Mouse (Mus musculus): ENCODE measurements at regions not wholly inside any gene's neighbourhood (a gene's known extent, or its start where the extent isn't known, plus 50 kb on each side); places are given as distances from the start of the nearest gene placed in this dataset.
"Not testable (repeated sequence)": the region's sequence is repeated elsewhere in the genome, so short reads cannot be mapped to it uniquely, and the experiment has no call there.

DNA sequence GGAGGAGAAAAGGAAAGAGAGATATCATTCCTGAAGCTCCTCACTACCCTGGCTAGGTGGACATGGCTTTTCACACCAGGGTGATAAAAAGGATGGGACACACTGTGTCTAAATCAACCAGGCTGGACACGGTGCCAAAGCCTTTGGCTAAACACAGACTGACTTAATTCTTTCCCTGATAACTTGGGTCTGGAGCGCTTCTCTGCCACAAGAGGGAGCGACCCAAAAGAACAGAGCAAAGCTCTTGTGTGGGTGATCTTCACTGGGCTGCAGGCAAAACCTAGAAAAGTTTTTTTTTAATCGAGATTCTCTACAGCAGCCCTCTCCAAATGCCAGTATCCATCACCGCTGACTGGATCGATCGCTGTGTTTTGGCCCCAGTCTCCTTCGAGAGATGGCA lies 70.7 kb upstream of the Irx2 start:
- Histone ChIP-seq H3K9ac (ENCODE audit: low read depth, low read length) (no peak overlapping the region), H3K4me3 (ENCODE audit: low read length) (no peak overlapping the region), H3K4me2 (replicated peaks; ENCODE audit: low read depth, low read length) (no peak overlapping the region), H3K27ac (ENCODE audit: low read depth, low read length) (no peak overlapping the region), H3K4me1 (ENCODE audit: control insufficient read depth, insufficient read depth, low read length) (no peaks in the 10 kb centered on the region), H3K36me3 (ENCODE audit: control insufficient read depth, insufficient read depth, low read length) (no peaks in the 10 kb centered on the region), H3K9me3 (ENCODE audit: control insufficient read depth, low read length) (no peaks in the 10 kb centered on the region), H3K27me3 (ENCODE audit: control insufficient read depth, insufficient read depth, low read length) (no peaks in the 10 kb centered on the region)
- WGBS = 69% methylated on average over 8 of the region's 8 CpGs
- no peak for ATAC-seq (ENCODE audit: low FRiP score, low TSS enrichment)

DNA sequence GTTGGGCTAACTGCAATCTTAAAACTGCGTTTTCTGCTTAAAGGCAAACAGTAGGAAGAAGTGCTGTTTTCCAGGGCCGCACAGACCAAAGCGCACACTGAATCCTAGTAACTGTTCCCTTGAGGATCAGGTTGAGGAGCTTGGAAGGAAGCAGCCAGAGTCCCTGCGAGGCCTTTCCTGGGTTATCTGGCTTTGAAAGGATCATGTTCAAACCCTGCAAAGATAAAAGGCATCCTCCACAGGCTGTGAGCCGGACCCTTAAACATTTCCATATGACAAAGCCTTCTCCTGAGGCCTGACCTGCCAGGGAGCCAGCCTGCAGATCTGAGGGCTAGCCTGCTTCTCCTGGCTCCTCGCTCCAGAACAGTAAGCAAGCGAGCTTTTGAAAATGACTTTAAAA lies 56.7 kb upstream of the Irx2 start:
- WGBS = 35% methylated on average over 7 of the region's 7 CpGs
- no peak overlapping the region for H3K4me3 ChIP-seq (ENCODE audit: low read length)
- H3K36me3 ChIP-seq (ENCODE audit: control insufficient read depth, insufficient read depth, low read length) = no peaks in the 10 kb centered on the region
- H3K4me2 ChIP-seq (replicated peaks; ENCODE audit: low read depth, low read length) = no peak overlapping the region
- no peak overlapping the region for H3K27ac ChIP-seq (ENCODE audit: low read depth, low read length)
- no peak for ATAC-seq (ENCODE audit: low FRiP score, low TSS enrichment)
- H3K9me3 ChIP-seq (ENCODE audit: control insufficient read depth, low read length) = no peaks in the 10 kb centered on the region
- no peaks in the 10 kb centered on the region for H3K4me1 ChIP-seq (ENCODE audit: control insufficient read depth, insufficient read depth, low read length)
- no peak overlapping the region for H3K9ac ChIP-seq (ENCODE audit: low read depth, low read length)
- no peaks in the 10 kb centered on the region for H3K27me3 ChIP-seq (ENCODE audit: control insufficient read depth, insufficient read depth, low read length)

DNA sequence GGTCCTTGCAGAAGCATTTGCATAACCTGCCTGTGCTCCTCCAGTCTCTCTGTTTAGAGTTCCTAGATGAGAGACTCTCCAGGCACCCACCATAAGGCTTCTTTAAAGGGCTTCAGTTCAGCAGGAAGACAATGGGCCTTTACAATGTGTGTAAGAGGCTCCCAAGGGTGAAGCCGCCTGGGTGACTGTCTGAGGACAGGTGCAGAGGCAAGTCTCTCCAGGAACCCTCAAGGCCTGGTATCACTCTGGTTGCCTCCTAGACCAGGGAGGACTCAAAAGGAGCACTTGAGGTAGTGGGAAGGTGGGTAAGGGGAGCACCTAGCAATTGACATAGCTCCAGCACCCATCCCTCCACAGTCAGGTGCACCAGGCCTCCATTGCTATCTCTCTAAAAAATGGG lies 55.8 kb upstream of the Irx2 start:
- Histone ChIP-seq H3K4me2 (replicated peaks; ENCODE audit: low read depth, low read length) (no peak overlapping the region), H3K27ac (ENCODE audit: low read depth, low read length) (no peak overlapping the region), H3K27me3 (ENCODE audit: control insufficient read depth, insufficient read depth, low read length) (no peaks in the 10 kb centered on the region), H3K9me3 (ENCODE audit: control insufficient read depth, low read length) (no peaks in the 10 kb centered on the region), H3K4me3 (ENCODE audit: low read length) (no peak overlapping the region), H3K9ac (ENCODE audit: low read depth, low read length) (no peak overlapping the region), H3K36me3 (ENCODE audit: control insufficient read depth, insufficient read depth, low read length) (no peaks in the 10 kb centered on the region), H3K4me1 (ENCODE audit: control insufficient read depth, insufficient read depth, low read length) (no peaks in the 10 kb centered on the region)
- WGBS = 62% methylated on average over 1 of the region's 1 CpGs
- no peak for ATAC-seq (ENCODE audit: low FRiP score, low TSS enrichment)

DNA sequence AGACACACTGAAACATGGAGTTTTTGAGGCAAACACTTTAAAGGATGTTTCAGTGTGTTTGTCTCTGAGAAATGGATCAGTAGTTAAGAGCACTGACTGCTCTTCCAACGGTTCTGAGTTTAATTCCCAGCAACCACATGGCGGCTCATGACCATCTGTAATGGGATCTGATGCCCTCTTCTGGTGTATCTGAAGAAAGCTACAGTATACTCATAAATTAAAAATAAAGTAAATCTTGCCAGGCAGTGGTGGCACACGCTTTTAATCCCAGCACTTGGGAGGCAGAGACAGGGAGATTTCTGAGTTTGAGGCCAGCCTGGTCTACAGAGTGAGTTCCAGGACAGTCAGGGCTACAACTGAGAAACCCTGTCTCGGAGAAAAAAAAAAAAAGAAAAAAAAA lies 54.5 kb upstream of the Irx2 start:
- H3K36me3 ChIP-seq (ENCODE audit: control insufficient read depth, insufficient read depth, low read length); H3K4me1 ChIP-seq (ENCODE audit: control insufficient read depth, insufficient read depth, low read length); ATAC-seq (ENCODE audit: low FRiP score, low TSS enrichment); H3K9me3 ChIP-seq (ENCODE audit: control insufficient read depth, low read length); H3K4me3 ChIP-seq (ENCODE audit: low read length); H3K9ac ChIP-seq (ENCODE audit: low read depth, low read length); H3K4me2 ChIP-seq (replicated peaks; ENCODE audit: low read depth, low read length); H3K27me3 ChIP-seq (ENCODE audit: control insufficient read depth, insufficient read depth, low read length); H3K27ac ChIP-seq (ENCODE audit: low read depth, low read length): not testable (repeated sequence)
- 69% methylated on average over 4 of the region's 4 CpGs for WGBS

DNA sequence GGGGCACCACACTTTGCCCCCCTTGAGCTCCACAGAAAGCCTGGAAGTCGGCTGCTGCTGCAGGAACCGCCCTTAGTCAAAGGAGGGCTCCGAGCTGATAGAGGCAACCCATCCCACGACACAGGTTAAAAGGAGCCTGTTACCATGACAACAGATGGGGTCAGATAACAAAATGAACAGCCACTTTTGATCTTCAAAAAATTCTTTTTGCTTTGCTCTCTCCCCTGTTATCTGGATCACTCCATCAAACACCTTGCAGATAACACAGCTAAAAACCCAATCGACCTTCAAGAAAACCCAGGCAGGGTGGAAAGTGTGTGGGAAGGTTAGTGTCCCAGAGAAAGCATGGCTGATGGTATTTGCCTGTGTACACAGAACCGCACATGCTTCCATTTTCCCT lies 52.1 kb upstream of the Irx2 start:
- Histone ChIP-seq H3K27me3 (ENCODE audit: control insufficient read depth, insufficient read depth, low read length) (no peaks in the 10 kb centered on the region), H3K36me3 (ENCODE audit: control insufficient read depth, insufficient read depth, low read length) (no peaks in the 10 kb centered on the region), H3K27ac (ENCODE audit: low read depth, low read length) (no peak overlapping the region), H3K4me2 (replicated peaks; ENCODE audit: low read depth, low read length) (no peak overlapping the region), H3K4me3 (ENCODE audit: low read length) (no peak overlapping the region), H3K9ac (ENCODE audit: low read depth, low read length) (no peak overlapping the region), H3K9me3 (ENCODE audit: control insufficient read depth, low read length) (no peaks in the 10 kb centered on the region), H3K4me1 (ENCODE audit: control insufficient read depth, insufficient read depth, low read length) (no peaks in the 10 kb centered on the region)
- WGBS = 33% methylated on average over 6 of the region's 6 CpGs
- ATAC-seq (ENCODE audit: low FRiP score, low TSS enrichment) = no peak

DNA sequence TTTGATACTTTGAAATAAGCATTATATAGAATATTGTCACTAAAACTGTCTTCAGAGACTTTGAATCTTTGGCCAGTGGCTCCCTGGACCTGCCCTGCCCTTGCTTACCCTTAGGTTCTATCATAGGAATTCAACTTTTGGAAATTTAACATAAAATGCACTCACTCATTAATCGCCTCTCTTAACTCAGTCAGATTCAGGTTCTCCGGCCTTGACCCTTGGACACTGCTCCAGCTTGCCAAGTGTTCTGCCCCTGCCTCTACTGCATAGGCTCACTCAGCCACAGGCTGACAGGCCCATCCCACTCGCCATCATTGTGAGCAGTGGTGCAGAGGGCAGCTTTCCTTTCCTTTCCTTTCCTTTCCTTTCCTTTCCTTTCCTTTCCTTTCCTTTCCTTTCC lies 50.2 kb upstream of the Irx2 start:
- WGBS = 84% methylated on average over 3 of the region's 3 CpGs
- no peaks in the 10 kb centered on the region for H3K27me3 ChIP-seq (ENCODE audit: control insufficient read depth, insufficient read depth, low read length)
- H3K36me3 ChIP-seq (ENCODE audit: control insufficient read depth, insufficient read depth, low read length) = no peaks in the 10 kb centered on the region
- ATAC-seq (ENCODE audit: low FRiP score, low TSS enrichment) = no peak
- no peak overlapping the region for H3K27ac ChIP-seq (ENCODE audit: low read depth, low read length)
- H3K9ac ChIP-seq (ENCODE audit: low read depth, low read length) = no peak overlapping the region
- H3K9me3 ChIP-seq (ENCODE audit: control insufficient read depth, low read length) = no peaks in the 10 kb centered on the region
- no peak overlapping the region for H3K4me2 ChIP-seq (replicated peaks; ENCODE audit: low read depth, low read length)
- H3K4me1 ChIP-seq (ENCODE audit: control insufficient read depth, insufficient read depth, low read length) = no peaks in the 10 kb centered on the region
- H3K4me3 ChIP-seq (ENCODE audit: low read length) = no peak overlapping the region

Data from kidney, embryonic 14.5 days (tissue).